9 mouse cellular contexts compared by ENCODE assay signal in the genomic region with DNA sequence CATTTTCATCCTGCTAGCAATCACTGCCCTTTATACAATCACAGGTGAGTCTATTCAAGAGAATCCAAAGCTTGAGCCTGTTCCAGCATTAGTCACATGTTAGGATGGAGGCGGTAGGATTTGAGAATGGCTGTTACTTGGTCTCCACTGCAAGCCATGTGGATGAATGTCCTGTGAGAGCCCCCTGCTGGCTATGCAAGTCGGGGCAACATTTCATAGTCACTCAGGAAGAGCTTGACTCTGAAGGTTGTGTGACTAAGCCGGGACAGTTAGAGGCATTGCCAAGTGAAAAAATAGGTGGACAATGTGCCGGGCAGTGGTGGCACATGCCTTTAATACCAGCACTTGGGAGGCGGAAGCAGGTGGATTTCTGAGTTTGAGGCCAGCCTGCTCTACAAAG. TPM values are rescaled to one million over a fixed set of nuclear protein-coding genes. Genes with fewer than 3 reads are reported as not detected.
DNase-seq lines count a peak whose midpoint lies in the region; ATAC-seq lines count a peak whose summit lies in the region.
"Had no signal": no experiment of that assay in that cellular context is flagged by ENCODE, and none has a peak within 500 bp of the region (broad histone marks: within the 10 kb centered on the region; RNA-seq: fewer than 3 reads in every experiment).

No protein-coding gene starts in this region.

- H3K9me3 ChIP-seq in midbrain, embryonic 11.5 days (ENCODE audit: control insufficient read depth, low read length) = no peaks in the 10 kb centered on the region
- H3K9me3 ChIP-seq: embryonic facial prominence, embryonic 12.5 days had no signal

- no peak for ATAC-seq in granulocyte monocyte progenitor cell, adult 5-6 weeks (replicated peaks; ENCODE audit: poor library complexity, severe bottlenecking)
- ATAC-seq in midbrain, embryonic 11.5 days (ENCODE audit: low FRiP score) = no peak

- no peak overlapping the region for H3K27ac ChIP-seq in midbrain, embryonic 11.5 days (ENCODE audit: low read depth, low read length)
- H3K27ac ChIP-seq: embryonic facial prominence, embryonic 12.5 days had no signal

- DNase-seq in heart, postnatal 14 days = peak; percentile 8 to 13
- DNase-seq in heart, adult 9 months (ENCODE audit: low spot score in 2 of 2) = no peak
- DNase-seq in 3134 (ENCODE audit: extremely low read depth, insufficient read length, low spot score) = peak; percentile 40
- DNase-seq in NIH3T3 (ENCODE audit: low read depth) = peak; percentile 68
- DNase-seq in embryo, embryonic 9.5 days (ENCODE audit: extremely low spot score) = peak; percentile 11
- DNase-seq in lung, postnatal 36 days = peak; percentile 42
- no peak for DNase-seq in midbrain, embryonic 11.5 days (ENCODE audit: low spot score, missing footprints)

- H3K9ac ChIP-seq in midbrain, embryonic 11.5 days (ENCODE audit: low read length) = no peak overlapping the region
- H3K9ac ChIP-seq: embryonic facial prominence, embryonic 12.5 days had no signal

- no peaks in the 10 kb centered on the region for H3K27me3 ChIP-seq in midbrain, embryonic 11.5 days (ENCODE audit: control insufficient read depth, insufficient read depth, low read length)
- H3K27me3 ChIP-seq: embryonic facial prominence, embryonic 12.5 days had no signal

- no peak overlapping the region for H3K4me2 ChIP-seq in midbrain, embryonic 11.5 days
- H3K4me2 ChIP-seq: embryonic facial prominence, embryonic 12.5 days had no signal

- WGBS in midbrain, embryonic 11.5 days = 58% methylated on average over 5 of the region's 5 CpGs

- no peak overlapping the region for H3K4me3 ChIP-seq in midbrain, embryonic 11.5 days (ENCODE audit: low read depth, low read length)
- H3K4me3 ChIP-seq: embryonic facial prominence, embryonic 12.5 days had no signal

- no peaks in the 10 kb centered on the region for H3K36me3 ChIP-seq in midbrain, embryonic 11.5 days (ENCODE audit: control insufficient read depth, insufficient read depth, low read length)
- H3K36me3 ChIP-seq: embryonic facial prominence, embryonic 12.5 days had no signal

- intact Hi-C loops in heart, postnatal 14 days (cut with DNase I) = no loop called here

- H3K4me1 ChIP-seq in midbrain, embryonic 11.5 days (ENCODE audit: control insufficient read depth, insufficient read depth, low read length) = no peaks in the 10 kb centered on the region
- H3K4me1 ChIP-seq: embryonic facial prominence, embryonic 12.5 days had no signal

RNA-seq across cellular contexts. Expression of a gene that starts 40.0 kb away (rescaled TPM):
- under 1 TPM; 0.10 to 0.15 TPM for total RNA-seq in heart, postnatal 14 days (2021)
- not detected in 2 replicates for total RNA-seq in granulocyte monocyte progenitor cell, adult 5-6 weeks (2014; fragmentation: Nextera tagmentation)
- total RNA-seq in granulocyte monocyte progenitor cell, adult 5-6 weeks (2017) = not detected in 2 replicates
- not detected in 2 replicates for polyA plus RNA-seq in midbrain, embryonic 11.5 days (2014; fragmentation: Nextera tagmentation; extraction: Ambion mirVana)
- polyA plus RNA-seq: embryonic facial prominence, embryonic 12.5 days had no signal

Comparison
In these comparisons a context has a peak if more than half of its experiments do, and no peak if none do; other contexts are left out.
1. DNase-seq: peak in heart, postnatal 14 days (2 of 2), 3134 (single experiment), NIH3T3 (single experiment), embryo, embryonic 9.5 days (single experiment) and lung, postnatal 36 days (single experiment); none in heart, adult 9 months (0 of 2) and midbrain, embryonic 11.5 days (single experiment).